Mouse (Mus musculus) NIH3T3 (cell line): ENCODE data around the gene Gja5.

Experiments used
- DNase-seq: peaks from one replicate; pipeline ENCODE4 v3.0.0-alpha.2; 2012; ENCODE audit warnings: low read depth

The Gja5 gene

DNA sequence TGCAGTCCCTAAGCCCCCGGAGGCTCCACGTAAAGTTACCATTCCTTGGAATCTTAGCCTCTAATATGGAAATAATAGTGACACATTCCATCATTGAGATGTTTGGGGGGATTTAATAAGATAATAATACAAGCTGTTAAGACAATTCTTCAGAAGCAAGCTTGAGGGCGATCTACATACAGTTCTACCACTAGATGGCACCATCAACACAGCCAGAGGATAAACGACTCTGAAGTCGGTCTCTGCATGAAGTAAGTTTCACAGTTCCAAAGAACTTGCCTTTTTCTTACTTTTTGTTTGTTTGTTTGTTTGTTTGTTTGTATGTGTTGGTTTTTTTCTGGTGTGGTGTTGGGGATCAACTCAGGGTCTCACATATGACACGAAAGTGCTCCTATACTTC, 31.7 kb downstream of the Gja5 start:
- DNase-seq: peak; percentile 83

DNA sequence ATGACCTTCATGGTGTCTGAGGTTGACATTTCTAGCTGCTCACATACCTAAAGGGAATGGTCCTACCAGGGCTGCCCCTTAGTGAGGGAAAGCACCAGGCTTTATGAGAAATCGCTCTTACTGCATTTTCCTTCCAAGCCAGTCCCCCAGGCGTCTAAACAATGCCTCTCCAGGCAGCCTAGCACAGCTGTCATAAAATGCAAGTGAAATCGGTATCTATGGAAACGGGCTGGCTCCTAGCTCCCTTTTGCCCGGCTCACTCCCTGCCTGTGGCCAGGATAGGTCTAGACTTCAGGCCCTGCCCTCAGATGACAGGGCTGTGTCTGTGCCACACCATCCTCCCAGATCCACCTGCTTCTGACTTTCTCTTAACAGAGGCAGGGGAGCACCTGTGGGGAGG, 33.1 kb downstream of the Gja5 start:
- DNase-seq: no peak

DNA sequence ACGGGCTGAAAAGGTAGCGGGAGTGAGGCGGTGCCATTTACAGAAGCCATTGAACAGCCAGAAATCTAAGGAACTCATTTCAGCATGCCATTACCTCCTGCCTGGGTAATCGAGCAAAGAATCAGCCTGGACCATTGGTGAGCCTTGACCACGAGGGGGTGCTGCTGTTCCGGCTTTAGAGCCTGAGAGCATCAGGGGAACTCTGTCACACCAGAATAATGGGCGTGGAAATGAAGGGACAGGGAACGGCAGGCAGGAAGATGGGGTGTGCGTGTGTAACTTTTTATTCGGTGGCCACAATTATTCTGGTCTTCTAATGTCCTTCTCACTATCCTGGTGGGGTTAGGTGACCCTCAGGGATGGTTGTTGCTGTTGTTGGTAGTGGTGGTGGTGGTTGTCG, 34.2 kb downstream of the Gja5 start:
- DNase-seq: peak; percentile 81

DNA sequence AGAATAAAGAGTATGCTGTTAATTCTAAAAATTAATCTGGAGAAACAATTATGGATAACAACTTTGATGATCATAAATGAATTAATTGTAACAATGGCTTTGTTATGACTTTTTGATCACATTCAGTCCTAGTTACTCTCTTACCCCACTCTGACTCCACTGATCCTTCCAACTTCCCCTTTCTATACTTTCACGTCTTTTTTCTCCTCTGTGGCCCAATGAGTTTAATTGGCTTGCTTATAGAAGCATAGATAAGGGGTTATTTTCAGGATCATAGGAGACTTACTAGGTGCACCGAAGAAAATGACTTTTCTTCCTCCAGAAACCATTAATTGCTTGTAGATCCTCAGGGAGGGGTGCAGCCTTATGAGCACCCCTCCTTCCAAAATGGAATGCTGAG, 38.2 kb downstream of the Gja5 start:
- DNase-seq: no peak

DNA sequence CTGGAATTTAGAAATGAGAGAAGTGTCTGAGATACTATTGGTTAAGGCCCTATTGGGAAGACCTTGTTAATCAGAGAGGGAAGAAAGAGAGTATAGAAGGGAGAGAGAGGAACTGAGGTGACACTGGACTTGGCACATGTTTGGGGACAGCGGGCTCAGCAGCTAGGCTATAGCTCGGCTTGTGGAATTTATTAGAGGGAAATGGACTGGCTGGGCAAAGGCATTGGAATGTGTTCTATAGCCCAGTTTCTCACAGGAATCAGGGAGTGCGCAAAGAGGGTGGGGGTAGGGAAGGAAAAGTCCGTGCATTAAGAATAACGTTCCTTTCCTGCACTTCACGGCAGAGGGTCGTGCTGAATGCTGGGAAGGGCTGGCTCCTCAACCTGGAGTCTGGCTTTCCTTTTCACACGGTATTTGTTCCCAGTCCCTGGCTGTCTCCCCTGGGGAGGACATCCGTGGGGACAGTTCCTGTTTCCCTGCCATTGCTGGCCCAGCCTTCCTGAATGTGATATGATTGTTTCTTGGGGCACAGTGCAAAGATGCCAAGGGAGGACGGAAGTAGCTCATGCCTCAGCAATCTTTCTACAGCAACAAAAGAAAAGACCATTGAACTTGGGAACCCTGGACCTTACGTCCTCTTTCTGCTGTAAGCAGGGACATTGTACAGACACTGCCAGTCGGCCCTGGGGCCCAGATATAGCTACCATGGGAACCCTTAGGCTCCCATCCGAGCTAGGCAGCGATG, 49.2 kb downstream of the Gja5 start:
- no peak for DNase-seq

DNA sequence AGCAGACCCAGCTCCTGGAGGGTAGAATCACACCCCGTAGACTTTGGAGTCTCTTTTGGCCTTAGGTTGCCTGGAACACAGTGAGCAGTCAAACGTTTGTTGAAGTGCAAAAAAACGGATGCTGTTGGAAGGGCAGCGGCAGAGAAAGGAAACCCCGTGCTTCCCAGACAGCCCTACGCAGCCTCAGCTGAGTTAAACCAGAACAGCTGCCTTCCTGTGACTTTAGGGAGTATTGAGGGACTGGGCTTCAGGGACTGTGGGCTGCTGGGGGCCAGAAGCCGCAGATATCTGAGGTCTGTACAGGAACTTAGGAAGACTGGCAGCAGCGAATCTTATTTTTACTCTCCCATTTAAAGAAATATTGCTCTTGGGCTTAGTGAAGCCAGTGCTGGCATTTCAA, 56.1 kb downstream of the Gja5 start:
- no peak for DNase-seq

DNA sequence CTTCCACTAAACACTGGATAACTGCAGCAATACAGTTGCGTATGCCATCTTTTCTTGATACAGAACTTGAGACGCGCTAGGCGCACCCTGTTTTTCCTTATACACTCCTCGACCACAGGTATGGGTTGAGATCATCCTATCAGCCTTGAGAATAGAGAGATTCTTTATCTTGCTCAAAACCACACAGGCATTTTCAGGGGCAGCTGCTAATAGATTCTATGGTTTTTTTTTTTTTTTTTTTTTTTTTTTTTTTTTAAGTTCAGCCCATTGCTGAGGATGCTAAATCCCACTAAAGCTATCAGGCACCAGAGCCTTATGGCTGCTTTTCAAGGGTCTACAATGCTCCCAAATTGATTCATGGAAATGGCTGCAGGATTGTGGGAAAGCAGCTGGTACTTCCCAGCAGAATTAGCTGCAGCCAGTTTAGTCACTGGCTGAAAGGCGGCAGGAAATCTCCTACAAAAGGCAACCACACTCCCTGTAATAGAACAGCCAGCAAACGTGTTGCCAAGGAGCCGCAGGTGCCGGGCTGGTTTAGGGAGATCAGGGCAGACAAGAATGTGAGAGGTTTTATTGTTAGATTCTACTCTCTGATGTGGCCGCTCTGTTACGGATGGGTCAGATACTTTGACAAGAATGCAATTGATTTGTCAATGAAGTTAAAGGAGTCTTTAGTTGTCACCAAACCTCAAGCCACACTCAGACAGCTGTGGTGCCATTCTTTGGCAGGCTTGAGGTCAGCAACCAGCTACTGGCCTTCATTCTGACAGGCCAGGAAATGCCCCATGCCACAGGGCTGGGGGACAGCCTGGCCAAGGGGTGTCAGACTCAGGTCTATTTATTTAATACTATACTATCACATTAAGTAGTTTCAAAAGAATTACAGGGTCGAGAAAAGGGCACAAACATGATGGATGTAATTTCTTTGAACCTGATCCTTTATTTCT, 58.9 kb downstream of the Gja5 start:
- DNase-seq: no peak

DNA sequence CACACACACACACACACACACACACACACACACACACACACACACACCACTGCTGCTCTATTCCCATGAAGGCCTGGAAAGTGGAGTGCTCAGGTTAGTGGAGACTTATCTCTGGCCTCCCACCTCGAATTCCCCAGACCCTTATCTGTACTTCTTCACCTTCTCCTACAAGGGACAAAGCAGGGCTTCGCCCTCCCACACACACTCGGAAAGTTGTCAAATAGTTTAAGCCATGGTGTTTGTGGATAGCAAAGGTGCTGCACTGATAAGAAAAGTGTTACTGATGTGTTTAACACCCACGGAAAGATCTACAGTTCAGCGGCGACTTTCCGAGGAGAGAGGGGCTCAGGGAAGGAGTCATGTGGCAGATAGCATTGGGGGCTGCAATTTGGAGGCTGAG, 66.5 kb downstream of the Gja5 start:
- DNase-seq: no peak

DNA sequence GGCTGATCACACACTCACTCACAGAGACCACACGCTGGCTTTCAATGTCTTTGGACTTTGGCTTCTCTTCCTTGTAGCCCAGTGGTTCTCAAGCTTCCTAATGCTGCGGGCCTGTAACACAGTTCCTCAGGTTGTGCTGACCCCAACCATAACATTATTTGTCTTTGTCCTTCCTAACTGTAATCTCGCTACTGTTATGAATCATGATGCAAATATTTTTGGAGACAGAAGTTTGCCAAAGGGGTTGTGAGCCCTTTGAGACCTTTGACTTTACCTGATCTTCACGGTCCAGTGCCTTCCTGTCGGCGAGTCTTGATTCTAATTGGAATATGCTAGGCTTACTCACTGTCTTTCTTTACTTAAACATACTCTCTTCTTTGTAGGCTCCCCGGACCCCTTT, 70.0 kb downstream of the Gja5 start:
- no peak for DNase-seq

DNA sequence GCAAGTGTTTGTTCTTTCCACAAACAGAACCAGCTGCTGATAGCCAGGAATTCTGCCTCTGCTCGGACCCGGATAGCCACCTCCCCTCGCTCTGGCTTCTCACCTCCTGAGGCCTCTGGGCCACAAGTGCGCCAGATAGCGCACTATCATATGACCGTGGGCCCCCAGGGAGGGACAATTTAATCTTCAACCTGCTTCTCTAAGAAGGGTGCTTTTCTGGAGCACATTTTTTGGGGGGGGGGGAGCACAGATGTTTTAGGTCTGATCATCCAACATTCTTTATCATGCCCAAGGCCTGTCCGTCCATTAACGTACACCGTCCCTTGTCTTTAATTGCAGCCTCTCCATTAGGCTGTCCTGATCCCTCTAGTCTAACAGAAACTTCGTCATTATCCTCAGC, 71.1 kb downstream of the Gja5 start:
- no peak for DNase-seq

DNA sequence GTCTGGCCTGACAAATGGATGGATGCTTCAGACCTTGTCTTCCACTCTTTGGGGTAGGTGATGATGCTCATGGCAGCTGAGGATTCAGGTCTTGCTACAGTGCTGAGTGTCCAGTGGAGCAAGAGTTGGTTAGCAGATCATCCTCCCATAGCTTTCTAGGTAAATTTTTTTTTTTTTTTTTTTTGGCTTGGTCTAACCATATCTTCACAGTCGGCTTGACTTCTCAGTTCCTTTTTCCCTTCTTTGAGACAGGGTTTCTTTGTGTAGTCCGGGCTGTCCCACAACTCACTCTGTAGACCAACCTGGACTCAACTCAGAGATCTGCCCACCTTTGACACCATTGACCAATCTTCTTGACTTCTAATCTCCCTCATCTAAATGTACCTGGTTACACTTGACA, 73.0 kb downstream of the Gja5 start:
- DNase-seq: no peak

DNA sequence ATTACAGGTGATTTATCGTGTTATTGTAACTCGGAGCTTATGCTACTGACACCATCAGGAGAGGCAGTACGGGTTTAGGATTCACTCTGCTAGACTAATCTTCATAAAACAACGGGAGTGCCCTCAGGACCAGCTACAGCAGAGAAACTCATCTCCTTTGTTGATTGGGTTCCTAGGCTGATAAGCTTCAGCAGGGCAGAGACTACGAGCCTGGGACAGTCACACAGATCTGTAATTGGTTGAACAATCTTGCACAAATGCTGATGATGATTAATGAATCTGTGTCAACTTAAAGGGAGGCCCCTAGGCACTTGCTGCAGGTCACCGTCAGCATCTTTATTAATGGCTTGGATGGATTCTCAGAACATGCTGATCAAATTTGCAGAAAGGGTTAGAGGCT, 74.0 kb downstream of the Gja5 start:
- DNase-seq: no peak

DNA sequence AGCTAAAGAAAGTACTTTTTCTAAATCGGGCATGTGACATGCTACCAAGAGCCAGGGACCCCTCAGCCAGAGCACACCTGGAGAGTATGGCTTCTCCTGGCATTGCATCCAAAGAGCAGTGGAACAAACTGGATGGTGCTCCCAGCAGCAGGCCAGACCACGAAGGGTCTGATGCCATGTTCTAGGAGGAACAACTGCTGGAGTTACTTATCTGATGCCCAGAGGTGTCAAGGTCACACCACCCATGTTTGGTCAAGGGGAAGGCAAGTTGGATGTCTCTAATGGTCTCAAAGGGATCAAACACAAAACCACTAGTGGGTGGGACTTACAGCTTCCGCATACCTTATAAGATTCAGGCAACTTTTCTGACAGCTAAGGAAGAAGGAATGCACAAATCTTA, 74.5 kb downstream of the Gja5 start:
- no peak for DNase-seq

DNA sequence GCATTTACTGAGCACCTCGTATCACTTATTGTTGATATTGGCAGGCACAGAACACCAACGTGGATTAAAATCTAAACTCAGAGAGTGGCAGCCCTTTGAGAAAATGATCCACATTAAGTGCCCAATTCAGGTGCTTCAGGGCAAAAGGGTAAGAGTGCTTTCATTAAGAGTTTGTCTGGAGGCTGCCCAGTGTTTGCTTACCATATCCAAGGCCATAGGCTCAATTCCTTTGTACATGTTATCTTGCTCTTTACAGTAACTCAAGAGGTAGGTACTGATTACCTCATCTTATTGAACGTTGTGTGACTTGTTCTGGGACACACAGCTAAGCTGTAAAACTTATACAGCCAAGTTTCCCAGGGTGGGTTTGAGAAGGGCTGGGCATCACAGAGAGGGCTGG, 77.3 kb downstream of the Gja5 start:
- no peak for DNase-seq

DNA sequence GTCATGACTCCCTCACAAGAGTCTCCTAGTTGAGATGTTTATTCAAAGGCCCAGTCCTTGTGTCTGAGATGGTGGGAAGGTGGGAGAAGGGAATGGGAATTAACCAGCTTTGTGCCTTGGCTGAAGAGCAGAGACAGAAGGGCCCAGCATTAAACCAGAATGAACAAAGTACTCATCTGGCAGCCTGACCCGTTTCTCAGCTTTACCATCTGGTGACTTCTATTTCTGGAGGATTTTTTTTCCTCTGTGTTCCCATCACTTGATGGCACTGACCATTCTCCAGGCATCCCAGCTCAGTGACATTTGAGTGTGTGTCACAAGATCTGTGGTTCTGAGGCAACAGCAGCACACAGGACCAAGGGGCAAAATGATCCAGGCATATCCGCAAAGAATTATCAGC, 78.2 kb downstream of the Gja5 start:
- DNase-seq: no peak

DNA sequence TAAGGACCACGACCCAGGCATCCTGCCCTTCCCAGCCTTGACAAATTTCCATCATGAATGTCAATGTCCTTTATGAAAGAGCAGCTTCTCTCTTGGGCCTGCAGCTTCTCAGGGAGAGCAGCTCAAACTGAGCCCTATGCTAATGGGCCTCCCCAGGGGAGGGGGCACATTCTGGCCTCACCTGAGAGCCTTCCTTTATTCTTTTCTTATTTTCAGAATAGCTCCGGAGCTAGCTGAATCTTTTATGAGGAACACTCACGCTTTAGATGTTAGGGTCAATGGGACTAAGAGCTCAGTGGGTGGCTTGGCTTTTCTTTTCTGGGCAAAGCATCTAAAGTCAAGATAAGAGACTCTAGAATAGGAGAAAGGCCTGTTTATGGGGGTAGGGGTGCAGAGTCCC, 88.0 kb downstream of the Gja5 start:
- no peak for DNase-seq

DNA sequence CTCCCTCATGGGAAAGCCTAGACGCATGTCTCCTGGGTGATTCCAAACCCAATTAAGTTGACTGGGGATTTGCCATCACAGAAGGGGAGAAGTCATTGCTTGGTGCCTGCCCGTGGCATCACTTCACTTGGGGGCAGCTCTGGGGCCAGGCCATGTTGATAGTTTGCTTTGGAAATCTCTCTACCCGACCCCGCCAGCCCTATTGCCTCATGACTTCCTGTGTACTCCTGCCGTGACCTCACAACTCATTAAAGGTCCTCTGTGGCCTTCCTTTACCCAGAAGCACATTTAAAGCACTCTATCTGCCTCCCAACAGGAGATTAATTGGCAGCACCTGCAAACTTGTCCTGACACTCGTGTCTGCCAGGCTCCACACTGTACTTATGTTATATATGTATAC, 93.3 kb downstream of the Gja5 start:
- no peak for DNase-seq

DNA sequence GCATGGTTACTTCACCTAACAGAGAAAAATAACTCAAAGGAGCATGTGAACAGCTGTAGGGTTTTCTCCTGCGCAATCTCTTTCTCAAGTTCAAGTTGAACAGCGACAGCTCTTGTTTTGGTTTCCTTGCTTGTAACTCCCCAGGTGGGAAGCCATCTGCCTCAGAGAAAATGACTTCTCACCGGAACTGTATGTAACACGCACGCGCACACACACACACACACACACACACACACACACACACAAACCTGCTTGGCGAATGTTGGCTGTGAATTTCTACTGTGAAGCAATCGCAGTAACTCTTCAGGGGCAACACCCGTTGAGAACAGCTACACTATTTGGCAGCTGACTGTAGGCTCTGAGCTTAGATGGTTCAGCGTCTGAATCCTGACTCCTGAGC, 98.6 kb downstream of the Gja5 start:
- DNase-seq: no peak

DNA sequence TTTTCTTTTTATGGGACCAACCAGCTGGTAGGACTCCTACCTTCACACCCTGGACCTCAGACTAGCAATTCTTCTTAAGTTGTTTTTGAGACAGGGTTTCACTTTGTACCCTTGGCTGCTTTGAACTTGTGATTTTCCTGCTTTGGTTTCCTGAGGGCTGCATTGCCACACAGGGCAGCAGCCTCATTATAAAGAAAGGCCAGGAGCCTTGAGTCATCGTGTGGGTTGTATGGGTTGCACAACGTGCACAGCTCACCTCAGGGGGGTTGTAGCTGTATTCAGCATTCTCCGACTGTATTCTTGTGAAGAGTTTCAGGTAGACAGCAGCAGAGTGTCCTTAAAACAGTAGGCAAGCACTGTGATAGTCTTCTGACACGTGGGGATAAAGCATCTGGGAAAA, 100.0 kb downstream of the Gja5 start:
- peak; percentile 13 for DNase-seq

DNA sequence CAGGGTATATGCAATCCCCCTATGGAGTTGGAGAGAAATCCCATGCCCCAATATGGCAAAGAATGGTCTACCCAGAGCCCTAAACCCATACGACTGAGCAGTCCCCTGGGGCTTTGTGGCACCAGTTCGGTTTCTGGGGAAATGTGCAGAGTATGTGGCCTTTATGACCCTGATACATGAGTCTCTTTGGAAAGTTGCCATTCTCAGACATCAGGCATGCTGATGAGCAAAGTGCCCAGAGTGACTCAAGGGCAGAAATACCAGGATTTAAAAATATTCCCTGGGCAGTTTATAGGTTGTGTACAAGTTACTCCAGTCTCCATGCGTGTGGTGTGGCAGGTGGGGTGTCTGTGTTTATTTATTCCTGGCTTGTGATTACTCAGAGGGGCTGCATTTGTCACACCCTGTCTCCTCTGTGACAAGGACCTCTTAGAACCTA, 102.5 kb downstream of the Gja5 start:
- no peak for DNase-seq

DNA sequence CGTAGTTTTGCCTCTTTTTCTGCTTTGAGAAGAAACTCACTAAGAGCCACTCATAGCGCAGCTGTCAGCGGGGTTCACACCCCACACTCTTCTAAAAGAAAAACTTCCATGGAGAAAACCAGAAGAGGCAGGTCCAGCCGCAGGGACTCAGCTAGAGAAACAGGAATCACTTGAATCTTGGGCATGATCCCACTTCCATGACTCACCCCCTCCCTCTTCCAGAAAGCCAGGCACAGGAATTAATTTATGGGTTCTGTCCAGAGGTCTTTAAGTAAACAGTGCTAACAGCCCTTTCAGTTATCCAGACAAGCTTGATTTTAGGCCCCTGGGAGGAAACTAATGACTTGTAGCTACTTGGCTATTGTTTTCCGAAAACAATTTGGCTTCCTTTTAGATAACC, 120.7 kb downstream of the Gja5 start:
- DNase-seq: peak; percentile 89

DNA sequence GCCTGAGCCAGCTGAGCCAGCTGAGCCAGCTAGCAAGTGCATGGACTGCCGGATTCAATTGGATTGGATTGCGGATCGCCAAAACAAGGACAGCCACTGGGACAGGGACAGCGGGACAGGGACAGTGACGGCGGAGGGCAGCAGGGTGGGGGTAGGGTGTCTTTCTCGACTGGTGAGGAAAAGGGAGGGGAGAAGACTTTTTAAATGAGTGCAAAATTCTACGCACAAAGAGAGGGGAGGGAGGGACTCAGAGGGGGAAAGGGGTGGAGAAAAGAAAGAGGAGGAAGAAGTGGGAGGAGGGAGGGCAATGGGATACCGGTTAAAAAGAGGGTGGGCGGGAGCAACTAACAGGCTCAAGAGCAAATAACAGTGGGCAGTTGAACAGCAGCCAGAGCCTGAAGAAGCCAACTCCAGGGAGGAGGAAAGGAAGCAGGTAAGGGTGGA, 127.6 kb downstream of the Gja5 start:
- DNase-seq: no peak

DNA sequence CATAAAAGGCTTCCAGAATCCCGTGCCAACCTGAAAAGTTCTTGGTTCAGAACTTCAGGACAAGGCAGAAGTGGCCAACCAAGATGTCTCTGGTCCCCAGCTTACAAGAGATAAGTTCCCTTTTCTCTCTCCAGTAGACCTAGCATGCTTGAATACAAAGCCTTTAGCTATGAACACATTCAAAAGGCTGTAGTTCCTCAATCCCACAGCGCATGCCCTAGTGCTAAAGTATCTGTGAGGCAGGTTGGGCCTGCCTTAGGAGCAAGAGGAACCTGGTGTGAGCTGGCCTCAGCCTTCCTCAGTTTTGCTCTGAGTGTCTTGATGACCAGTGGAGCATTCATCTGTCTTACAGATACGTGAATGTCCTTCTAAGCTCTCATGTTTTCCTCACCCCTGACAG, 131.1 kb downstream of the Gja5 start:
- DNase-seq: no peak
